Mouse (Mus musculus) cerebellum, adult 2 months (tissue): ENCODE measurements around the gene Cacng2.

ENCODE experiments used
- CTCF ChIP-seq: fragments of 200-500 bp; IDR thresholded peaks from 2 replicates; pipeline ENCODE4 v1.5.1; 2011; ENCODE audit warnings: low read depth, mild to moderate bottlenecking, control low read depth, low read length, moderate library complexity, borderline replicate concordance; ENCODE audit not compliant: insufficient read depth
- POLR2A ChIP-seq: fragments of 200-500 bp; IDR thresholded peaks from 2 replicates; pipeline ENCODE4 v1.6.1; 2011; ENCODE audit warnings: low read length, control low read depth, borderline replicate concordance; ENCODE audit not compliant: insufficient read depth

DNA sequence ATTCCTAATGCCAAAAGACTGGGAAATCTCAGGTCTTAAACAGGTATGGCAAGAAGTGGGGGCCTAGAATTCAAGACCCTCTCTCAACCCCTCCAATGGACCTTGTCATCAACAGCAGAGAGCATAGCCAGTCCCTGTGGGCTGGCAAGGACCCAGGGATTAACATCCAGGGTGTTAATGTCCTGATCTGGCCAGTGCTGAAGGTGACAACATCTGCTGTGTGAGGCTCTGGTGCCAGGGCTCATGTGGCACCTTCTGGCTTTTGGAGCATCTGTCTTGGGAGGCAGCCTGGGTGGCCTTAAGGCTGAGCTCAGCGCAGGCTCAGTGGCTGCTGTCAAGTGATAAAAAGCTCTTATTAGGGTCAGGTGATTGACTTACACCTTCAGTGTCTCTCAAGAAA, 62.9 kb downstream of the Cacng2 start:
- TF ChIP-seq POLR2A = no peak
- TF ChIP-seq CTCF = no peak
